Mouse (Mus musculus) kidney, postnatal 0 days (tissue): ENCODE results near the gene Hnrnpa0. TPM values are rescaled to one million over a fixed set of nuclear protein-coding genes. Genes with fewer than 3 reads are reported as not detected.

Experiments
- ATAC-seq: fragments of 200-750 bp; cut with Nextera tagmentation; replicated peaks from 2 replicates; pipeline ENCODE4 v1.8.0; 2017; ENCODE audit warnings: low read depth, moderate number of reproducible peaks, moderate TSS enrichment, moderate library complexity; ENCODE audit not compliant: low FRiP score
- DNase-seq: peaks from one replicate; pipeline ENCODE4 v3.0.0-alpha.2; 2016; ENCODE audit warnings: low spot score
- H3K27ac ChIP-seq: fragments of 300-500 bp; sonication (generic); 2 replicates; pipeline ENCODE4 v1.5.1; 2014; ENCODE audit warnings: mild to moderate bottlenecking
- H3K27me3 ChIP-seq: fragments of 300-500 bp; sonication (generic); 2 replicates; pipeline ENCODE4 v1.6.1; 2014; ENCODE audit warnings: low read length, mixed read lengths; ENCODE audit not compliant: insufficient read depth
- H3K36me3 ChIP-seq: fragments of 300-500 bp; sonication (generic); 2 replicates; pipeline ENCODE4 v1.6.1; 2014; ENCODE audit warnings: low read length, mixed read lengths; ENCODE audit not compliant: insufficient read depth
- H3K4me1 ChIP-seq: fragments of 300-500 bp; sonication (generic); replicated peaks from 2 replicates; pipeline ENCODE4 v1.6.1; 2014; ENCODE audit warnings: antibody characterized with exemption, low read length, mixed read lengths; ENCODE audit not compliant: insufficient read depth
- H3K4me2 ChIP-seq: fragments of 300-500 bp; sonication (generic); 2 replicates; pipeline ENCODE4 v1.6.1; 2014; ENCODE audit warnings: mild to moderate bottlenecking, low read length, moderate library complexity, mixed read lengths
- H3K4me3 ChIP-seq: fragments of 300-500 bp; sonication (generic); replicated peaks from 2 replicates; pipeline ENCODE4 v1.5.1; 2014; ENCODE audit warnings: low read depth, low read length
- H3K9ac ChIP-seq: fragments of 300-500 bp; sonication (generic); 2 replicates; pipeline ENCODE4 v1.6.1; 2014; ENCODE audit warnings: low read depth, low read length
- H3K9me3 ChIP-seq: fragments of 300-500 bp; sonication (generic); replicated peaks from 2 replicates; pipeline ENCODE4 v1.6.1; 2016; ENCODE audit warnings: low read length, inconsistent platforms, mixed read lengths
- CTCF ChIP-seq: IDR thresholded peaks from 2 replicates; pipeline ENCODE4 v1.5.1; 2016; ENCODE audit warnings: antibody characterized with exemption, low read depth, mild to moderate bottlenecking, moderate library complexity
- WGBS: fragments of 180-500 bp; shearing (Covaris S2); extraction: QIAGEN DNeasy Blood & Tissue Kit; methylation state at CpG from one replicate; pipeline ENCODE4 v1.1.7; 2014; 5-methylcytosine and 5-hydroxymethylcytosine counted together
- polyA plus RNA-seq: library from polyadenylated mRNA; unstranded; fragments of >200 nt; fragmentation: Nextera tagmentation; extraction: Ambion mirVana; gene quantifications from 2 replicates; pipeline ENCODE4 v1.2.1, GENCODE M21; 2015

The Hnrnpa0 gene
- polyA plus RNA-seq, 1 experiment from 2014 or later: 54.7 TPM

DNA sequence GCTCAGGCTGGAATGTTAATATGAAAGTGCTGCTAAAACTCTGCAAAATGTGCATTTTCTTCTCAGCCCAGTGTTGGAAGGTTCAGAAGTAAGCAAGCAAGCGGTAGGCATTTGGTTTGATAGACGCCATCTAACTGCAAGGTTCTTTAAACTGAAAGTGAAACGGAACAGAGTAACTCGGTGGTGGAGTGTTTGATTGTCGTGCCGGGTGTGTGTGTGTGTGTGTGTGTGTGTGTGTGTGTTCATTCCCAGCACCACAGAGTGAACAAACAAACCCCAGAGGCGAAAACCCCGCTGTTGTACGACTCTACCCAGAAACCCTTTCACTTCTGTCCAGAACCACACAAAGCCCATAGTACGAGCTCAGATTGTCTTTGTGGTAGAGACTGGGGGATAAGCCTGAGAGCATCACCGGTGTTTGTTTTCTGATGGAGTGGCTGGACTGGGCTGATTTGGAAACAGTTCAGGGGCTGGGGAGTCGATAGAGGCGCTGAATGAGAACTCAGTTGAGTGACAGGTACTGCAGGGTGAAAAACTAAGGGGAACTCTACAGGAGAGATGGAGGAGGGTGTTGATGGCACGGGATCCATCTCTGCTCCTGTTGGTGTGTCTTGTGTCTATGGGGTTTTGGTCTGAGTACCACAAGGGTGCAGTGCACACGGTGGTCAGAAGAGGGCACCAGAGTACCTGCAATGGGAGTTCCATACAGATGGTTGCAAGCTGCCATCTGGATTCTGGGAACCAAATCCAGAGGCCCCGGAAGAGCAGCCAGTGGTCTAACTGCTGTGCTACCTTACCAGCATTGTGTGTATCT is 29.9 kb upstream of the Hnrnpa0 start:
- H3K36me3 ChIP-seq: peaks cover 9% of the 10 kb centered on the region
- H3K9ac ChIP-seq: peak overlapping the region; percentile 41
- H3K4me1 ChIP-seq: no peaks in the 10 kb centered on the region
- peak overlapping the region; percentile 51 for H3K4me3 ChIP-seq
- H3K27ac ChIP-seq: peak overlapping the region; percentile 68
- ATAC-seq (peak; percentile 76), DNase-seq (peak; percentile 91)
- no peaks in the 10 kb centered on the region; the same call in 1 of the 2 replicates for H3K9me3 ChIP-seq
- no peaks in the 10 kb centered on the region for H3K27me3 ChIP-seq
- H3K4me2 ChIP-seq: peak overlapping the region; percentile 69
- 7% methylated on average over 16 of the region's 16 CpGs for WGBS
- peak; percentile 94 for TF ChIP-seq CTCF

DNA sequence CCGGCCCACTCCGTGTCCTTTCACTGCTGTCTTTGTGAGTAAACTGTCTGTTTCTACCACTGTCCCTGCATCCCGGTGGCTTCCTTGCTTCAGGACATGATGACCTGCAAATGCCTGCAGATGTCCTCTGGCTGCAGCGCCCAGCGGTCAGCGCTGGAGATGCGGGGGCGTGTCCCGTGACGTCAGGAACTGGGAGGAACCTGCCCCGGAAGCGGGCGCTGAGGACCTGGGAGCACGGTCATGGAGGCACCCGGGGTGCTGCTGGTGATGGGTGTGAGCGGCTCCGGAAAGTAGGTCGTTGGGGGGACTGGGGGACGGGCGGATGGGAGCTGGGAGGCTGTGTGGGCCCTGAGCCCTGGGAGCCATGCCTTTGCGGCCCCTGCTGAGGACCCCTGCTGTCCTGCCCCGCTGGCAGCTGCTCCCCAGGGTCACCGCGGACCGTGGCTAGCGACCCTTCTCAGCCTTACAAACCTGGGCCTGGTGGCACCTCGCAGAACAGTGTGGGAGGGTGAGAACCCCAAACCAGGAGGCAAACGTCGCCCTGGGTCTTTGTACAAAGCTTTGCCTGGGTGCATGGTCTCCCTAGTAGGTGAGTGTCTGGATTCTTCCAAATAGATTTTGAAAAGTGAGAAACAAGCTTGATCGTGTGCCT is 29.2 kb upstream of the Hnrnpa0 start, which contains the start of gene Idnk:
Gene Idnk (plus strand): TSS at position 203 of the 652 bp plus-strand sequence.
- H3K4me3 ChIP-seq: peak within 1 kb of the TSS; percentile 51
- peak; percentile 90 for DNase-seq
- no peaks in the 10 kb centered on the region; the same call in 1 of the 2 replicates for H3K9me3 ChIP-seq
- H3K27me3 ChIP-seq: no peaks in the 10 kb centered on the region
- ATAC-seq: peak; percentile 83
- peaks cover 8% of the 10 kb centered on the region for H3K36me3 ChIP-seq
- H3K27ac ChIP-seq: peak within 1 kb of the TSS; percentile 68
- WGBS: under 1% methylated on average over 30 of the region's 30 CpGs
- H3K9ac ChIP-seq: peak within 1 kb of the TSS; percentile 41
- no peaks in the 10 kb centered on the region for H3K4me1 ChIP-seq
- TF ChIP-seq CTCF: peak; percentile 40; the same call in 1 of the 2 replicates
- peak within 1 kb of the TSS; percentile 69 for H3K4me2 ChIP-seq

DNA sequence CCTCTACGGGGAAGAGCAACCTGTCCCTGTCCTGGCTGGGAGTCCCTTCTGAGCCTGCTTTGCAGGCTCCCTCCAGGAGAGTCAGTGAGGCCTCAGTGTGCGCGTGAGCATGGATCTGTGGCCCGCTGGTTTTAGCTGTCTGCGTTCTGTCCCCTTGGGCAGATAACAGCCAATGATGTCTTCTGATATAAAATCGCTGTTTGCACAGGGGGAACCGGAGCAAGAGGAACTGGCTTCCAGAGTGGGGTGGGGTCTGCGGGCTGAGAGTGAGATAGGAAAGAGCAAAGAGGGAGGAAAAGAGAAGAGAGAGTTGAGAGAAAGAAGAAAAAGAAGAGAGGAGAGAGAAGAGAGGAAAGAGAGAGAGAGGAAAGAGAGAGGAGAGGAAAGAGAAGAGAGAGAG is 28.7 kb upstream of the Hnrnpa0 start:
- H3K4me1 ChIP-seq: no peaks in the 10 kb centered on the region
- DNase-seq: no peak
- peak overlapping the region; percentile 69 for H3K4me2 ChIP-seq
- peak overlapping the region; percentile 51 for H3K4me3 ChIP-seq
- H3K9ac ChIP-seq: peak overlapping the region; percentile 41; the same call in 1 of the 2 replicates
- ATAC-seq: no peak
- H3K27me3 ChIP-seq: no peaks in the 10 kb centered on the region
- no peaks in the 10 kb centered on the region; the same call in 1 of the 2 replicates for H3K9me3 ChIP-seq
- WGBS: 23% methylated on average over 8 of the region's 8 CpGs
- no peak overlapping the region for H3K27ac ChIP-seq
- no peak for TF ChIP-seq CTCF
- H3K36me3 ChIP-seq: peaks cover 8% of the 10 kb centered on the region

DNA sequence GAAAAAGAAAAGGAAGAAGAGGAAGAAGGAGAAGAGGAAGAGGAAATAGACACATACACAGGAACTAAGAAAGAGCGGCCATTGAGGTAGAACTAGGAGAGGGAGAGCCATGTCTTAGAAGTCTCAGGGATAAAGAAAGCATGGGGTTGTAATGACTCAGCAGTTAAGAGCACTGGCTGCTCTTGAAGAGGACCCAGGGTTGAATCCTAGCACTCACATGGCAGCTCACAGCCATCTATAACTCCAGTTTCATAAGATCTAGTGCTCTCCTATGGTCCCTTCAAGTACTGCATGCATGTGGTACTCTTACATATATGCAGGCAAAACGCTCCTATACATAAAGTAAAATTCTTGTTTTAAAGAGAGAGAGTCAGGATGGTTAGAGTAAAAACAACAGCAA is 27.7 kb upstream of the Hnrnpa0 start:
- no peak for DNase-seq
- 94% methylated on average over 2 of the region's 2 CpGs for WGBS

DNA sequence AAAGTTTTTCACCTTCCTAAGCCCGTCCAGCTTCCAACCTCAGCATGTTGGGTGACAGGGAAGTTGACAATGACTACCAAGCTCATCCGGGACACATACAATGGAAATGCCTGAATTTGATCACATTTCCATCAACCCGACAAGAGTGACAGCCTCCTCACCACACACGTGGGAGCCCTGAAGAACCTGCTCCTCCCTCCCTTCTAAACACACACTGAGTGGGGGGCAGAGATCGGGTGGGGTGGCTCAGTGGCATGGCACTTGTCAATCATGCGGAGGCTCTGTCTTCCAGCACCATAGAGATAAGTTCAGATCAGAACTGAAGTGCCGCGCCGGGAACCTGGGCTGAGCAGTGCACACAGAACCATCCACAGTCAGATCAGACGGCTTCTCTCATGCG is 22.1 kb upstream of the Hnrnpa0 start:
- ATAC-seq: no peak
- 83% methylated on average over 11 of the region's 11 CpGs for WGBS
- H3K36me3 ChIP-seq: no peaks in the 10 kb centered on the region
- no peak overlapping the region for H3K27ac ChIP-seq
- no peaks in the 10 kb centered on the region for H3K4me1 ChIP-seq
- no peak overlapping the region for H3K4me2 ChIP-seq
- no peak overlapping the region for H3K4me3 ChIP-seq
- no peak for DNase-seq
- no peak overlapping the region for H3K9ac ChIP-seq
- H3K9me3 ChIP-seq: no peaks in the 10 kb centered on the region; the same call in 1 of the 2 replicates
- no peaks in the 10 kb centered on the region for H3K27me3 ChIP-seq
- TF ChIP-seq CTCF: no peak

More for the DNA sequence above, 27.7 kb upstream of the Hnrnpa0 start:
- H3K27ac ChIP-seq: no peak overlapping the region
- no peaks in the 10 kb centered on the region for H3K4me1 ChIP-seq
- ATAC-seq: no peak
- H3K4me2 ChIP-seq: no peak overlapping the region
- H3K36me3 ChIP-seq: peaks cover 7% of the 10 kb centered on the region
- no peak overlapping the region for H3K9ac ChIP-seq
- no peaks in the 10 kb centered on the region; the same call in 1 of the 2 replicates for H3K9me3 ChIP-seq
- no peaks in the 10 kb centered on the region for H3K27me3 ChIP-seq
- H3K4me3 ChIP-seq: no peak overlapping the region
- TF ChIP-seq CTCF: no peak

DNA sequence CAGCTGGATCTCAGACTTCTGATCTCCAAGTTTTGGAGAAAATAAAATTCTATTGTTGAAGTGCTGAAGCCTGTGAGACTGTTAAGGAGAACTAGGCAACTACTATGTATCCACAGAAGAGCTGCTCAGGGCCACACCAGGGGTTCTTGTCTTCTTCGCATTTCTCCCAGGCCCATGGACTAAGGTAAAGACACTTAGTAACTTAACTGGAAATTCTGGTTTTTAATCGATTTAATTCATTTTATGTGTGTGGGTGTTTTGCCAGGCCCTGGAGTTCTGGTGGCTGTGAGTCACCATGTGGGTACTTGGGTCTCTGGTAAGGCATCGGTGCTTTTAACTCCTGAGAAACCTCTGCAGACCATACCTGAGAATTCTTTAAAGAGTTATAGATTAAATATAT is 21.3 kb upstream of the Hnrnpa0 start:
- no peaks in the 10 kb centered on the region for H3K36me3 ChIP-seq
- no peaks in the 10 kb centered on the region for H3K27me3 ChIP-seq
- no peak overlapping the region for H3K9ac ChIP-seq
- H3K4me3 ChIP-seq: no peak overlapping the region
- H3K4me2 ChIP-seq: no peak overlapping the region
- WGBS: 73% methylated on average over 3 of the region's 3 CpGs
- H3K4me1 ChIP-seq: no peaks in the 10 kb centered on the region
- H3K27ac ChIP-seq: no peak overlapping the region; the same call in 1 of the 2 replicates
- no peaks in the 10 kb centered on the region for H3K9me3 ChIP-seq
- ATAC-seq (no peak), DNase-seq (peak; percentile 11)
- no peak for TF ChIP-seq CTCF
